Mouse (Mus musculus) embryo, embryonic 11 days (tissue): ENCODE measurements around the gene Elovl5.

Source experiments
- DNase-seq: peaks from one replicate; pipeline ENCODE4 v3.0.0-alpha.2; 2015

Elovl5 gene

DNA sequence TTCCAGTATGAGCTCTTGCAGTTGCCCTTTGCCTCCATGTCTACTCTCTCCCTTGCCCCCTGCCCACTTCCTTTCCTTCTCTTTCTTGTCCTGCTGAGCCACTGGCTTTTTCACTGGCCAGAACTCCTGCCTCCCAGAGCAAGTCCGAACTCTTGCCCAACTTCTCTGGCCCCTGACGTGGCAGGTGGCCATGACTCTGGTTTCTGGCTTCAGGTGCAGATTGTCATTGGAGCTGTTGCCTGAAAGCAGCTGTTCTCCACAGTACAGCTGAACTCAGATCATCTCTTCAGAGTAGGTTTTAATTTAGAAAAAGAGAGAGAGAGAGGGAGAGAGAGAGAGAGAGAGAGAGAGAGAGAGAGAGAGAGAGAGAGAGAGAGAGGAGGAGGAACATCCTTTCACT lies 86.1 kb downstream of the Elovl5 start:
- DNase-seq = no peak

- no peak for DNase-seq
Observed at GRCm38 (mm10) chr9:78005481-78005880, 88.3 kb downstream of the Elovl5 start.

DNA sequence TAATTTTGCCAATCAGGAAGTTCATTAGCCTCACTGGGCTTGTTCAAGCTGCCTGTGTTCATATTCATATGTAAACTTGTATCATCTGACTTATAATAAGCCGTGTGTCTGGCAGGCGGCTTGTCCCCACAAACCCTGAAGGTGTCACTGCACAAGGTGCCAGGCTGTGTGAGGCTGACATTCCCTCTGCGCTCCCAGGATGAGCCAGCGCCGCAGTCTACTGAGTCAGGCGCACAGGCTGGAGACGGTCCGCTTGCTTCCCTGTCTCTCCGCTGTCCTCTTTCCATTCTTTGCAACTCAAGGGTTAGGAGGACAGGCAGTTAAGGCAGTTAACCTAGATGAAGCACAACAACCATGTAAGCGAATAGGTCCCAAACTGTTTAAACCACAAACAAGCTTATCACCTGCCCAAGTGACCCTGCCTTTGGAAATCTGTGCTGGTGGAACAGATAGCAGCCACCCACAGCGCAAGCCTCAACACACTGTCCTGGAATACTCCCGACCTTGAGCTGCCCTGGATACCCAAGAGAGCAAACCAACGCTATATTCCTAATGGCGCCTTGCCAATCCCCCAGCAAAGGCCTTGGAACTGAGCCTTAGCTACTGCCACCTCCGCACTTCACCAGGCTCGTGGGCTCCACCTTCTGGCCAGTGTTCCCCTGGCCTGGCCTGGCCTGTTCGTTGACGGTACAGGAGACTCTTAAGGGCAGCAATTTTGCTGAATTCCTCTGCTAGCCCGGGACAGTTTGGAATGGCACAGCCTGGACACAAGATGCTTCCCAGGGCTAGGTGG lies 89.2 kb downstream of the Elovl5 start:
- peak; percentile 84 for DNase-seq

GRCm38 (mm10) chr9:78009382-78009781 lies 92.2 kb downstream of the Elovl5 start:
- no peak for DNase-seq

DNA sequence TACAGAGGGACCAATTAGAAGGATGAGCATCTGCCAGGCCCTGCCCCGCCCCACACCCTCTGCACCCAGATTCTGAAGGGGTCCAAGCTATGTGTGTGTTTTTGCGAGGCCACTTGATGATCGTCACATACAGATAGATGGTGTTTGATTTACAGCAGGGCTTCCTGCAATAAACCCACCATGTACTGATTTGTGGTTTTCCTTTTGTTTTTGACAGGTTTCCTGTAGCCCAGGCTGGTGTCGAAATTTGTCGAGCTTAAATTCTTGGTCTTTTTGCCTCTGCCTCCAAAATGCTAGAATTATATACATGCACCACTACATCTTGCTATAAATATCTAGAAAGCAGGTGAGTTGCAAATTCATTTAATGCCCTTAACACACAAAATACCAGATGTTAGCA lies 93.0 kb downstream of the Elovl5 start:
- DNase-seq = no peak

DNA sequence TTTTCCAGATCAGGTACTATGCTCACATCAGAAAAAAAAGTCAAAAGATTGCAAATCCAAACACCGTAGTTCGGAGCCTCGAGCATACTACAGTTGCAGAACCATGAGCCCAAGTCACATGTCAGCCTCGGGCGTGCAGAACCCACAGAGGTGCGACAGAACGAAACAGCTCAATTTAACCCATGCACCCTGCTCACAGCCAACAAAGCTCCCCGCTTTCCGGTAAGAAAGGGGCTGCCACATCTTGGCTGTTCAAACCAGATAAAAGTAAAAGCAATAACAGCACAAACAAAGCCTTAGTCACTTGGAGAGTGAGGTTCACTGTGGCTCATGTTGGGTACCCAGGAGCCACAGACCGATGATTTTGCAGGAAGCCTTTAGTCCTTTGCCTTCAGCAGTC lies 93.5 kb downstream of the Elovl5 start:
- no peak for DNase-seq

DNA sequence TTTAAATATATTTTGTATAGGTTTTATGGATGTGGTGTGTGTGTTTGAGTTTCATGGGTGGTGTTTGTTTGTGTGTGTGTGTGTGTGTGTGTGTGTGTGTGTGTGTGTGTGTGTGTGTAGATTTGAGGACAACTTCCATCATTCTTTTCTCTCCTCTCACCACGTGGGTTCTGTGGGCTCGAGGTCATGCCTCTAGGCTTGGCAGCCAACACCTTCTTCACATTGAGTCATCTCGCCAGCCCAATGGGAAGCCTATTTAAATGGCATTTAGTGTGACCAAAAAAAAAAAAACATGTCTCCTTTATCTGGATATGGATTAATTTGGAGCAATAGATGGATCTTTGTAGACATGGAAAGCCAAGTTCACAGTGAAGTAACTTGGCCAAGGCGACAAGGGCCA lies 94.9 kb downstream of the Elovl5 start:
- DNase-seq = no peak

DNA sequence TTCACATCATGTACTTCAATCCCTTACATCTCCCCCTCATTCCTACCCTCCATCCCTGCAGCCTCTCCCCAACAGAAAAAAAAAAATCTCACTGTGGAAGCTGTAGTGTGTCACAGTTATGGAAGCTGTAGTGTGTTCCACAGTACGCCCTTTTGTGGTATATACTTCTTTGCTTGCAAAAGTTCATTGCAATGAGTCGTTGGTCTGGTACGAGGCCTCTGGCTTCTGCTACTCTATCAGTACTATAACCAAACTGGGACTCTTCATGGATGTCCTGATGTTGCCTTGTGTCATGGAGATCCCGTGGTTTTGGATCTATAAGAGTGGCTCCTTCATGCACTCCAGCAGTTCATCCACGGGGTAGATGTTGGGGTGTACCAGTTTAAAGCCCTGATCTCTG lies 95.5 kb downstream of the Elovl5 start:
- no peak for DNase-seq

GRCm38 (mm10) chr9:78013813-78014212 lies 96.6 kb downstream of the Elovl5 start:
- DNase-seq = no peak

DNA sequence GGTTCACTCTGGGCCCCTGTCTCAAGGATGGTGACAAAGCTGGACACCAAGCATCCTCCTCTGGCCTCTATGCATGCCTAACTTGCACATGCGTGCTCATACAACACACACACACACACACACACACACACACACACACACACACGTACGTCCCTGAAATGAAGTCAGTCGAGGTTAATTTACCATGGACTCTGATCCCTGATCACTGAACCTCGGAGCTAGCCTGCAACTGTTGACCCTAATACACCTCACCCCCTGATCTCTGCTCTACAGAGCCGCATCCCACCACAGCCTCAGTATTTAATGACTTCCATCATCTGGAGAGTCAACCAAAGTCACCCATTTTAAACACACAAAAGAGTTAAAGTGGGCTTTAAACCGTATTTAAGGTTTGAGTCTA lies 98.7 kb downstream of the Elovl5 start:
- no peak for DNase-seq

- DNase-seq = no peak
Observed at GRCm38 (mm10) chr9:78016288-78016687, 99.1 kb downstream of the Elovl5 start.

DNA sequence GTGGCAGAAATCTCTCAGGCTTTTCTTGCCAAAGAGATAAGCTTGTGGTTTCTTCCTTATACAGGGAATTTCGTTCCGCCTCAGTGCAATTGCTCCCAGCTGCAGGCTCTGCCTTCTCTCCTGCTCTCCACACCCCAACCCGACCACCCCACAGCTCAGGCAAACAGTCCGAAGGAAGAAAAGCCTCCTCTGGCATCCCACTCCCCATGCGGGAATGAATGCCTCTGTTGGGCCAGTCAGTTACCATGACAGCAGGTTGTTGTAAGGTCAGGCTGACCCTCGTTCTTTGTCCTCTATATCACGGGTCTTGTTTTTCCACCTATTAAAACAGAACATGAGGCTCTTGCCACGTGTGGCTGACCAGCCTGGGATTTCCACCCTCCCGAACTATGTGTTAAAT lies 104.1 kb downstream of the Elovl5 start:
- DNase-seq = peak; percentile 61

DNA sequence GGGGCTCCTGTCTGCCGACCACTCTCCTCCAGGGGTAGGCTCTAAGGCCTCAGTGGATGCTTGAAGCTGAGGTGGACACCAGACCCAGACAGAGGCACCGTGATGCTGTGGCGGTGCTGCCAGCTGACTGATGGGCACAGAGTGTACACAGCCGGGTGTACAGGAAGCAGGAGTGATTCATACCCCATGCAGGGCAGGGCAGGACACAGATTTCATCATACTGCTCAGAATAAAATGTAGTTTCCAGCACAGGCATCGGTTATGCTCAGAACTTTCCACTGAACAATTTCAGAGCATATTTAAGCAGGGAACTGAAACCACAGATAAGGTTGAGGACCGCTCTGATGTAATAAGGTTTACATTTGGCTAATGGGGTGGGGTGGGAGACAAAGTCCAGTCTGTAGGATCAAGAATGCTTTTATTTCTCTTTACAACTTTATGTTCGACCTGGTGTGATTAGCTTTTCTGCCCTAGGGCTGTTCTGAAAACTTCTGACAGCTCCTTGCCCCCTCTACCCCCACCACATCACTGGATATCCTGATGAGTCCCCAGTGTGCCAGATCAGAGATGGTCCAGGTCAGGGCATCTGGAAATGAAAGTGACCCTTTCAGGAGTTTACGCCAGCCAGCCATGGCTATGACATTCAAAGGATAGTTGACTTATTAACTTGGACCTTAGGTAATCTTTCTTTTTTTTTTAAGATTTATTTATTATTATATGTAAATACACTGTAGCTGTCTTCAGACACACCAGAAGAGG lies 105.2 kb downstream of the Elovl5 start:
- no peak for DNase-seq

DNA sequence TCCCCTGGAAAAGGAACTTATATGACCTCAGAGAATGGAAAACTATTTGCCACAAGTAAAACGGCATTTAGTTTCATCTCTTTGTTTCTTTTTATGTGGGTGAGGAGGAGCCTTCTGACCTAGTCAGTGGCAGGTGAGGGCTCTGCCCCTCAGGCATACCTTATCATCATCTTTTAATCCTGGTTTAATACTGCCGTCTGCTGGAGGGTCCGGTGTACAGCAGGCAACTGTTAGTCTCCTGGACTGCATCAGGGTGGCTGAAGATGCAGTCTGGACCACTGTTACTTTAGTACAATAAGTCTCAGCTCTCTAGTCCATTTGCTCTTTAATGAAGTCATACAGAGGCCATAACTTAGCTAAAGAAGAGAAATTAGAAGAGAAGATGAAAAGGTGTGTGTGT lies 107.7 kb downstream of the Elovl5 start:
- peak; percentile 65 for DNase-seq

DNA sequence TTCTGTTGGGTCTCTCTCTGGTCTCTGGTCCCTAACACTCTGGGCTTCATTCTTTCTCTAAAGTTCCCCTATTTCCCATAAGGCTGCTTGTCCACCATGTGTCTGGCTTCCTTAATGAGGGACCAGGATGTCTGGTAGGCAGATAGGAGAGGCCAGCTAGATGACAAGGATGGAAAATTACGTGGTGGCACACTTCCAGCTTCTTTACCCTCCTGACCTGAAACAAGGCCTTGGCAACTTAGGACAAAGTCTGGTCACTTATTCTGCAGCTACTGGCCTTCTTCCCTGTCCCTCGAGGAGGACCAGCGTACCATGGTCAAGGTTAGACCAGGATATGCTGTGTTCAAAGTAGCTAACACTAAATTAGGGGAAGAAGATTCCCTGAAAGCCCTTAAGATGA lies 109.9 kb downstream of the Elovl5 start:
- no peak for DNase-seq

GRCm38 (mm10) chr9:78030835-78031456 lies 113.8 kb downstream of the Elovl5 start:
- DNase-seq = no peak

DNA sequence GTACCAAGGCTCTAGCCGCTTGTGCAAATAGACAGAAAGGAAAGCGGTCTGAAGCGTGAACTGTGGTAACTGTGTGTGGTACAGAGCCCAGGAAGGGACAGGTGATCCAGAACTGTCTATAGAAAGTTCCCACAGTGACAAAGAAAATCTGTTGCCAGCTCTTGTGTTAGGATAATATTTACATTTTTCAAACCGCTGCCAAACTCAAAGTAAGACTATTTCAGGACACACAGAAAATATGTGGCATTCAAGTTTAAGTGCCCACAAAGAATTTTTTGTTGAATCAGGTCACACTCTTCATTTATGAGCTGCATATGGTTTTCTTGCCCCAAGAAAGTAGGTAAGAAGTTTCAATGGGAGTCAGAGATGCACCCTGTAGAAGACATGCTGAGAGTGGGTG lies 115.8 kb downstream of the Elovl5 start:
- DNase-seq = no peak
